Mouse (Mus musculus): ENCODE results near the gene Ryr2. TPM values are rescaled to one million over a fixed set of nuclear protein-coding genes. Genes with fewer than 3 reads are reported as not detected.

Ryr2 gene
- polyA plus RNA-seq (2017; shearing (Covaris generic)), result 0.57 TPM

DNA sequence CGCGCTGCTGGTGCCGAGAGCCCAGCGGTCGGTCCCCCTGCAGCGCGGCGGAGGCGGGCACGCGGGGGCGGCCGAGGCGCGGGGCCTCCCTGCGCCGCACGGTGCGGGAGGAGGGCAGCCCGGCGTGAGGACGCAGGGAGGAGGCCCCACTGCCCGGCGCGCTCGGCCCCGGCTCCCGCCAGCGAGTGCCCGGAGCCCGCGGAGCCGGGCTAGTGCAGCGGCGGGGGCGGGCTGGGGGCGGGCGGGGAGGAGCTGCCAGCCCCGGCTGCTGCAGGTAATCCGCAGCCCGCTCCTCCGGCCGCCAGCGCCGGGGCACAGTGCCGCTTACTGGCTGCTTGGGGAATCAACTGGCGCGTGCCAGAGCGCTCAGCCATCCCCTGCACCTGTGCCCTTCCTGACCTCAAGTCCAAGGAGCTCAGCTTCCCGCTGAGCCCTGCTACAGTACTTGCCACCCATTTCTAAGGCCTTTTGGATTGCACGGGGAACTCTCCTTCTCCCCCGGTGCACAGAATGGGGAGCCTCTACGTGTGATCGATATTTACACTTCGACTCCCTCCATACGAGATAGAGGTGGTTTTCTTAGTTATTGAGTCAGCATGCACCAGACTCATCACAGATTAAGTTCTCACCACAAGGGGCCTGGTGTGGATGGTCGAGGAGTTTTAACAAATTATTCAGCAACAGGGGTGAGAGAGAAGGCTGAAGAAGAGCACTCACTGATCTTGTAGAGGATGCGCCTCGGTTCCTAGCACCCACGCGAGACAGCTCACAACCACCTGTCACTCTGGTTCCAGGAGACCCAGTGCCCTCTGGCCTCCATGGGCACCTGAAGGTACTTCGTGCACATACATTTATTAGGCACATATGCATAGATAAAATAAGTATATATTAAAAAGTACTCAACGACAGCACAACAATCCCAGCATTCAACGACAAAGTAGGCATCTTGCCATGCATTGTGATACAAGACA, at the start of gene Ryr2:
Gene Ryr2, minus strand, starts transcription at position 284 of the 971 bp plus-strand sequence.

Other genes with a start within 250 kb of the Ryr2 start
- 32.3 TPM for gene Mtr, start 151.2 kb upstream of the Ryr2 start, polyA plus RNA-seq (2017; shearing (Covaris generic))
- 9.9 TPM for gene Actn2, start 233.8 kb upstream of the Ryr2 start, polyA plus RNA-seq (2017; shearing (Covaris generic))

All from CD4-positive, CD25-positive, alpha-beta regulatory T cell, adult 9 weeks (primary cell).